Mouse (Mus musculus) hindlimb bud, embryonic 11.5 days (tissue): ENCODE results near the gene Ms4a10.

Source experiments
- DNase-seq: peaks from one replicate; pipeline ENCODE4 v3.0.0-alpha.2; 2012; ENCODE audit warnings: low read depth, low spot score; ENCODE audit errors: extremely low spot score

Gene Ms4a10

DNA sequence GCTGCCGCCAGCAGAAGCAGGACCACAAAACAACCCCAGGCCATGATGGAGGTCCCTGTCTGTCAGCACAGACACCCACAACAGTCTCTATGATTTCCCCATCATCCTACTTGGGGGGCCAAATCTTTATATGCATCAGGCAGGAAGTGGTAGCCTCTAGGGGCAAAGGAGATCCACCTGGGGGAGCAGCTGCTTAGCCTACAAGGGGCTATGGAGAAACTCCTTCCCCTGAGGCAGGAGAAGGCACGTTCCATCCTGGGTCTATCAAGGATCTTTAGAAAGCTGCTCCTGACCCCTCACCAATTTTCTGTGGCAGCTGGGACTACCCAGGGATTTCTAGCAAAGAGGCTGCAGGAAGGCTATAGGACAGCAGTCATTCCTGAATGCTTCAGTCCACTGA is 53.9 kb downstream of the Ms4a10 start, which contains the start of gene Zp1:
Gene Zp1, minus strand, starts transcription at position 101 of the 400 bp plus-strand sequence.
- no peak for DNase-seq

DNA sequence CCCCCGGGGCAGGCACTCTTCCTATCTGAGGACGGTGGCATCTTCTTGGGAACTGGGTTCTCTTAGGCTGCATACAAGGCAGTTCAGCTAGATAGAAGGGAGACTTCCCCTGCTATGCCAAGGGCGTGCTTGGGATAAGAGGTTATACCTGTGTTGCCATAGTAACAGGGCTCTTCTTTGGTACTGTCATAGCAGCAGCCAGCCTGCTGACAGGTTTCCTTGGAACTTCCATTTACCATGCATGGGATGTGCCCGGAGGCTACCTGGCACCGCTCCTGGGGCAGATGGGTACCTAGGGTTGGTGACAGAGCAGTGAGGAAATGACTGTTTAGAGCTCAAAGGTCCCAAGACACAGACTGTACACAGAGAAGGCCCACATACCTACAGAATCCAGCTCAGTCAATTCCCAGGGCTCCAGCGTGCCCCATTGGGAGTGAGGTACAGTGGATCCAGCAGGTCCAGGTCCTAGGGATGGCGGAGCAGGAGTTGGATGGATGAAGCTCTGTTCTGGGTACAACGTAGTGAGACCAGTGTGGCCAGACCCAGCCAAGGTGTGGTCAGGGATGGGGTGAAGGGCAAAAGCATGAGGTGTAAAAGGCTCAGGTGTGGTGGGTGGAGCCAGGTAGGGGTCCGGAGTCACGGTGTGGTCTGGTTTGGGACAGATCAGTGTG is 56.0 kb downstream of the Ms4a10 start:
- no peak for DNase-seq

DNA sequence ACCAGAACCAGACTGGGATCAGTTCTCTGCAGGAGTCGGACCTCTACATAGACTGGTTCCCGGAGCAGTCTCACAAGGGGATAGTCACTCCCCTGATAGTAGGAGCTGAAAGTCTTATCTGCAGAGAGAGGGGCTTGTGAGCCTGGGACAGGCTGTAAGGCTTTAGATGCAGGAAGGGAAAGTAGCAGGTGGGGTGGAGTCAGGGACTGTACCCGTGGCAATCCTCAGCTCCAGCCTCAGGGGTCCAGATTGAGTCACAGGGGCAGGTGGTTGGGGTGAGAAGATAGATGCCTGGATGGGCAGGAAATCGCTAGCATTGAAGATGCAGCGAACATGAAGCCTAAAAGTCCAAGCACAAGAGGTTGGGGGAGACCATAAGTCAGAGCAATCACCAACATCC is 58.0 kb downstream of the Ms4a10 start:
- no peak for DNase-seq

DNA sequence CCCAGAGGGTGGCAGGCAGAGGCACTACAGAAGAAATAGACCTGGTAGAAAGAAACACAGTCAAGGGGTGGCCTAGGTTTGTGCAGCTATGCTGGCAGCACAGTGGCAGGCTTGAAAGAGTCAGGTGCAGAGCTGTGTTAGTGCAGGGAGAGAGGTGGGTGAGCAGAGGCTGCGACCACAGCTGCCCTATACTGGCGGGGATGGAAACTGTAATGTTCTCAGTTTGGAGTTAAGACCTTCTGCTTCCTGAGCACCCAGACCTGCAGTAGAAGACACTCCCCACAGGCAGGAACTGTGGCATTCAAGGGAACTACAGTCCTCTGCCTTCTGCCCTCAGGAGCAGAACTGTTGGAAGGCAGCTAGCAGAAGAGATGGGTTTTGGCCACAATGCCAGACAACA is 59.6 kb downstream of the Ms4a10 start:
- no peak for DNase-seq

DNA sequence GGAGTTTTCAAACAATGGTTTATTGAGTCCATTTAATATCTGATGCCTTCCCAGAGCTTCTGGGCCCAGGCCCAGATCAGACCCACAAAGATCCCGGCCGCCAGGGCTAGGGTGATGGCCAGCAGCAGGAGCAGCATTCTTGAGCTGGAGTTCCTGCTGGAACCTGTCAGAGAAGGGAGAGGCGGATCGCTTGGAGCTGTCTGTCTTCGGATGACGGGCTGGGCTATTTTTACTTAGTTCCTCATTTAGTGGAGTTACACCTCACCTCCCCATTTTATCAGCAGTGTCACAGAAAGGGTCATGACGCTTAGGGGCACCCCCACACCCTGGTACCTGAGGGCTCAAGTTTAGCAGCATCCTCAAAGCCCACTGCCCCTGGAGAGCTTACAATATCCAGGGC is 60.2 kb downstream of the Ms4a10 start:
- DNase-seq: no peak
